Mouse (Mus musculus) CD8-positive naive resting alpha-beta T cell, adult 2 months (primary cell): ENCODE measurements around the gene Gdap2.

ENCODE experiments used
- DNase-seq, 2 experiments: peaks; one replicate each; pipeline ENCODE4 v3.0.0; 2022; ENCODE audit warnings: low read depth in 2 of 2, low spot score in 2 of 2

Gene Gdap2

DNA sequence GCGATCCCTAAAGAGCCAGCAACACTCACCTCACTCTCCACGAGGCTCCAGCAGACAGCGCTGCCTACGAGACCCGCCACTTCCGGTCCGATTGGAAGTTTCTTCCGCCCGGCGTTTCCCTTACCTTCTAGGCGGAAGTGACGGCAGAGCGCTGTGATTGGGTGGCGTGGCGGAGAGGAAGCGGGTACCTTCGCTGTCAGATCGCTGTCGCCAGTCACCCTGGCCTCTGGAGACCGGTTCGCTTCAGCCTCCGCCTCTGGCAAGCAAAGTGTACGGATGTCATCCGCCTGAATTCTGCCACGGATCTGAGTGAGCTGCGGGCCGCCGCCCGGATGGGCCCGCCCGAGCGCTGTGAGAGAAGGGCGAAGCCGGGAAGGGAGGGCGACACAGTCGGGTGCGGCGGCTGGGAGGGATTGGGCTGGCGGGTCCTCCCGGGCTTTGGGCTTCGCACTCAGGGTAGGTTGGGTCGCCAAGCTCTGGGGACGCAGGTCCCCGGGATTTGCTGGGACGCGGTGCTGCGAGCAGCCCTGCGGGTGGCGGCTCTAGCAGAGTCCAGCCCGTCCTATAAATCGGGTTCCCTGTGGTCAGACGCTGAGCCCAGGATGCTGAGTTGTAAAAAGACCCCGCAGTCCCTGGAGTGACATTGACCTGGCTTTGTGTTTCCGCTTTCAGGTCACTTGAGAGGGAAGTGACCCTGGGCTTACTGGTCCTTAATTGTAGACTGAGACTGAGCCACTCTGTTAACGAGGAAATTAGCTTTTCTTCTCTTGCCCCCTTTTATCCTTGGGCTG, at the start of gene Gdap2, which contains the start of gene Wdr3:
Gene Gdap2, plus strand, starts transcription at position 67 of the 791 bp plus-strand sequence.
Gene Wdr3, minus strand, starts transcription at position 93 of the 791 bp plus-strand sequence.
- peak; percentile 93 to 94 for DNase-seq

- no peak for DNase-seq
These were observed 43.5 kb upstream of the Gdap2 start for GRCm38 (mm10) chr3:100118681-100119080.

GRCm38 (mm10) chr3:100121961-100122360, 40.2 kb upstream of the Gdap2 start:
- no peak for DNase-seq

- no peak for DNase-seq
These were observed 39.7 kb upstream of the Gdap2 start for GRCm38 (mm10) chr3:100122445-100122844.

DNA sequence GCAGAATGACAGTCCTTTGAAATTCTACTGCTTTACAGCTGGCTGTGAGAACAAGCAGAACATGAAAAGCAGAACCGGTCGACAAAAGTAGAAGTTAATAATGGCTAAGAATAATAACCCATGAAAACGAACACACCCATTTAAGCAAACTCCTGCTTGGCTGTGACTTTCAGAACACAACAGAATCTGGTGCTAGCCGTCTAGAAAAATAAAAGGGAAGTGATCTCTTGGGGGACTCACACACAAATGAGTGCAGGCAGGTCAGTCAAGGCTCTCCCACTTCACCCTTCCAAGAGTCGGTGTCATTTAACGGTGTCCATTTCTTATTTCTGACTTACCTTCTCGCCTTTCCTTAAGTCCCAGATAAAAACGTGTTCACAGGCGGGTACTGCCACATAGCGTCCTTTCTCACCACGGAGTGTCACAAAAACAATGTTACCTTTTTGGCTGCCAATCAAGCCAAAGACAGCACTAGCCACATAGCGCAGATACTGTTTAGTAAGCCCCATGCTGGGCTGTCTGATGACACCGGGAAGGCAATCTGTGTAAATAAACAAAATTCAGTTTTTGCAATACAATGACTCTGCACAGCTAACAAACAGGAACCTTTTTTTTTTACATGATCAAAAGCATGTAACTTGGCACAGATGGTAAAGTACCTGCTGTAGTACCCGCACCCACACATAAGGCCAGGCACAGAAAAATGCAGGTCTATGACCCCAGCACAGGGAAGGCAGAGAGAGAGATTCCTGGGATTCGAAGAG, 1.3 kb upstream of the Gdap2 start:
- no peak for DNase-seq

GRCm38 (mm10) chr3:100161665-100162314, 391 bp upstream of the Gdap2 start:
- no peak for DNase-seq

DNA sequence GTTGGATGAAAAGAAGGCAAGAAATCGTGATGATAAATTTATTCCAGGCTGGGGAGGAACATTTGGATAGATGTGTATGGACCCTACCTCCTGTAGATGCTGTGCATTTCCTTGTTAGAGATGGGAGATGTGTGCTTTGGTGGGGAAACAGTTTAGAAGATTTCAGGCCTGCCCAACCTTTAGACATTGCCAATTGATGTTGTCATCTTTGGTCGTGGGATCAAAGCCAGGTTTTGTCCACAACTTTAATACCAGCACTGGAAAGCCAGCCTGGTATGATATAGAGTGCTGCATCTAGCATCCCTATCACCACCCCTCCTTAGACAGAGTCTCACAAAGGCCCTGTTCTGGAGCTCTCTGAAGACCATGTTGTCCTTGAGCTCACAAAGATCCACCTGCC, 1.4 kb downstream of the Gdap2 start:
- DNase-seq = no peak

GRCm38 (mm10) chr3:100164991-100165390, 2.8 kb downstream of the Gdap2 start:
- DNase-seq = no peak

DNA sequence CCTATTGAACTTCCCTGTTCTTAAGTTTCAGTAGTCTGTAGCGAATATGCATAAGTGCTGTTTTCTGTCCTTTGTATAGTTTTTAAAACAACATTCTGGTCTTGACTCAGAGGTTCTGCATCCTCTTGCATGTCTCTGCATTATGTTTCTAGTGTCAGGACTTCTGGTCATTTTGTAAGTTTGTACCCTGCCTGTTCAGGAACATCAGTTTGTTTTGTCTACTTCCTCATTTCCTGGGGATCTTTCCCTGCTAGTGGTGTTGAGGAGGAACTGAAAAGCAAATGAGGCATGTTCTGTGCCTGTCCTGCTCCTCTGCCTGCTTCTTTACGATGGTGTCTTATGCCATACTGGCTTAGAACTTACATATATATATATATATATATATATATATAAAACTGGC, 13.8 kb downstream of the Gdap2 start:
- no peak for DNase-seq

DNA sequence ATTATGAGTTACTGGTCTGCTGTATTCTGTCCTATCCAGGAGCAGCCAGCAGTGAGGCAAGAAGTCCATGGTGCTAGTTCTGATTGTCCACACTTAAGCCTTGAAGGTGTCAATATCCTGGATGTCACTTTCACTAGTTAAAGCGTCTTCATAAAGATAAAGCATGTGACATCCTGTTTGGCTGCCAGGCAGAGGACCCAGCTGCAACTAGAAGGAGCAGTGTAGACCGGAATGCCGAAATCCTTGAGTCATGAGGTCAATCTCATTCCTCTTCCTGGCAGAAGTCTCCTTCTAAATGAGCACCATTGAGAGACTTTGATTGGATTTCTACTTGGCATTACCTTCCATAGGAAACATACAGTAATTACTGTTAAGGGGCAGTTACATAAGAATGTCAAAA, 18.3 kb downstream of the Gdap2 start:
- no peak for DNase-seq

DNA sequence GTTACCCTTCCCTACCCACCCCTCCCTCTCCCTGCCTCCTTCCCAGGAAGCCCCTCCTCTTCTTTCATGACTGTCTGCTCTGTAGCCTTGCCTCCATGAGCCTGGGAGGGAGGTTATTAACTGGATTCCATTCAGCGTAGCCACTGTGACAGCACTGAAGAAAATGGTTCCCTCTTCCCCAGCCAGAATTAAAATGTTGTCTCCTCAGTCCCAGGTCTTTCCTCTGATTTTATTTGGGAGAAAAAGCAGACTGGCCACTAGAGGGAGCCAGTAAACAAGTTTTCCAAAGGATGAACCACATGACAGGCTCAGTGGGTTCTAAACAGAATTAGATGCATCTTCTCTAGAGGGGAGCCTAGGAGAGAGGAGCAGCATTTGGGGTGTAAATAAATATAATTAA, 27.3 kb downstream of the Gdap2 start:
- peak in 1 of 2 experiments; percentile 23 for DNase-seq

- DNase-seq = no peak
These were observed 27.7 kb downstream of the Gdap2 start for GRCm38 (mm10) chr3:100189861-100190260.

DNA sequence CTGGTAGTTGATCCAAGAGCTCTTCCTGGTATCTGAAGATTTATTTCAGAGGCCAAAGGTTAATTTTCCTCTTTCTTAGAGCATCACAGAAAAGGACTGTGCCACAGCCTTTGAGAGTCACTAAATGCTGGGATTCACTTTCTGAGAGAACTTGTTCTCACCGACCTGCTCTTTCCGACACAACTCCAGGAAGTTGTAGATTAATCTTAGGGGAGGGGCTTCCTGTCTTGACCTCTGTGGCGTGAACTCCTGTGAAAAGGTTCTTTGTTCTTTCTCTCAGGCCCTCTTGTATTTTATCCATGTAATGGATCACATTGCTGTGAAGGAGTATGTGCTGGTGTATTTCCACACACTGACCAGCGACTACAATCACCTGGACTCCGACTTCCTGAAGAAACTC, 32.0 kb downstream of the Gdap2 start:
- DNase-seq = no peak

GRCm38 (mm10) chr3:100201554-100201953, 39.4 kb downstream of the Gdap2 start:
- no peak for DNase-seq

GRCm38 (mm10) chr3:100206973-100207372, 44.8 kb downstream of the Gdap2 start:
- no peak for DNase-seq

DNA sequence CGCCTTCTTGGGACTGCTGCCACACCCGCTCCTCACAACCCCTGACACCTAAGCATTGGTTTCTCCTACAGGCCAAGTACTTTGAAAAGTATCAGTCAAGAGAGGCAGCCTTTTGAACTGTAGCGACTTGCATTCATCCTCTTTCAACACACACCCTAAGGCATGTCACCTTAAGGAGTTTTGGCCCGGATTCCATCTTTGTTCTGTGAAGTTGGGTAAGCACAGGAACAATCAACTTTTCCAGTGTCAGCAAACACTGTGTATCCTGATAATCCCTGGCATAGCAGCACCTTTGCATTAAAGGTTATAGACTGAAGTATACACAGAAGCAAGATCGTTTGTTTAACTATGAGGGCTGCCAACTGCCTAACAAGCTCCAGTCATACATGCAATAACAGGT, 53.3 kb downstream of the Gdap2 start:
- no peak for DNase-seq

GRCm38 (mm10) chr3:100225326-100225959, 63.3 kb downstream of the Gdap2 start:
- no peak for DNase-seq

DNA sequence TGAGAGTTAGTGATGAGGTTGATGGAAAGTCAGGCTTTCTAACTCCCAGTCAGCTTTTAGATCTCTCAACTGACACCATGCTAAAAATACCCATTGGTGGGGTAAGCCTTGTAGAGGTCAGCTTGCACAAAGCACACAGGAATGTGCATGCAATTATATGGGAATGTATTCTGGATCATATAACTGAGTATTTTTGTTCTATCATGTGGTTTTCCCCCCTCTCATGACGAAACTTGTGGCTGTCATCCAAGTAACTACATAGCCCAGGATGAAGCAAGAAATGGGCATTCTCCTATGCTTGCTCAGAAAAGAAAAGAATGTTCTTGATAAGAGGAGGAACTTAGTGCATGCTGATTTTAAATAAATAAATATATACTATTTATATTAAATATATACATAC, 65.3 kb downstream of the Gdap2 start:
- no peak for DNase-seq

DNA sequence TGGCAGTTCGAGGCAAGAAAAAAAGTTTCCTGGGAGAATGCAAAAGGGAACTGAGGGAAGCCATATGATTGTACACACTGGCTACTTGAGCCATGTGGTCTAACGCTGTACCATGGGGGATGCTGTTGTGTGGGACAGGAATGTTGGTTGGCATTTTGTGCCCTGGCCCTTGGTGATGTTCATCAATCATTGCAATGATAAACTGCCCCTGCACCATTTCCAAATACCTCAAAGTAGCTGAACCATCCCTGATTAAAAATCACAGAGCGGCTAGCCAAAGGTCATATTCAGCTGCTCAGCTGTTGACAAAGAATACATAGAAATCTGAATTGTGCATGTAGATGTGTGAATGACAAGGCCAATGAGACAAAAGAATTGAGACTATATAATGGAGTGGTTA, 66.8 kb downstream of the Gdap2 start:
- no peak for DNase-seq

DNA sequence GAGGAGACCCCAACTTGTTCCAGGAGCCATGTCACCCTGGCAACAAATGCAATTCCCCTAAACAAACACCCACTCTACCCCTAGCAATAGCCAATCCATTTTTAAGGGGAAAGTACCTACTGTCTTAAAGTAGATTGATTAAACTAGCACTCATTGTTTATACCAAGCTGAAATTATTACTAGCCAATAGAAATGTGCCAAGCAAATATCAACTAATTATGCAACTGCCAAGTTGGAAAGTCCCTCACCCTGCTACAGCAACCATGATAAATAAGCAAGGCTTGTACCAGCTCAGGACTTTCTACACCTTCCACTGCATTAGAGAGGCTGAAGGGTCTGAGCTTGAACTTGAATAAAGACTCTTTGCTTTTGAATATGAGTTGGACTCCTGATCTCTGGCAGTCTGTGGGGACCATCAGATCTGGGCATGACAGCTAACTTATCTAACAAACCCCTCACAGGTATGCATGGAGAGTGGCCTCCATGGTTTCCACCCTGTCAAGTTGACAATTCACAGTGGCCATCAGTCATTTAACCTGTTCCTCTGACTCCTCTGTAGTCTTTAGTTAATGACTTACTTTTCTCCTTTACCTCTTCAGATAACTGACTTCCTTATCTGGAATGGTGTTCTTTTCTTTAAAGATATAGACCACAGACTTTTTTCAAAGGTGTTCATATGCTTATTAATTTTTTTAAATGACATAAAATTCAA, 74.7 kb downstream of the Gdap2 start:
- no peak for DNase-seq

- no peak for DNase-seq
These were observed 80.0 kb downstream of the Gdap2 start for GRCm38 (mm10) chr3:100242230-100242629.
